Mouse (Mus musculus) embryonic facial prominence, embryonic 10.5 days (tissue): ENCODE data around the gene Gpr61. TPM values are rescaled to one million over a fixed set of nuclear protein-coding genes. Genes with fewer than 3 reads are reported as not detected.

Source experiments
- DNase-seq: peaks from one replicate; pipeline ENCODE4 v3.0.0-alpha.2; 2017; ENCODE audit warnings: low spot score
- H3K27ac ChIP-seq: fragments of 300-500 bp; sonication (generic); replicated peaks from 2 replicates; pipeline ENCODE4 v1.5.1; 2016; ENCODE audit warnings: mild to moderate bottlenecking
- H3K27me3 ChIP-seq: fragments of 300-500 bp; sonication (generic); replicated peaks from 2 replicates; pipeline ENCODE4 v1.6.1; 2016; ENCODE audit warnings: low read depth, mild to moderate bottlenecking; ENCODE audit not compliant: poor library complexity, severe bottlenecking
- H3K36me3 ChIP-seq: fragments of 300-500 bp; sonication (generic); replicated peaks from 2 replicates; pipeline ENCODE4 v1.6.1; 2016; ENCODE audit warnings: mild to moderate bottlenecking, moderate library complexity
- H3K4me1 ChIP-seq: fragments of 300-500 bp; sonication (generic); 2 replicates; pipeline ENCODE4 v1.6.1; 2016
- H3K4me3 ChIP-seq: fragments of 300-500 bp; sonication (generic); 2 replicates; pipeline ENCODE4 v1.5.1; 2016; ENCODE audit warnings: mild to moderate bottlenecking, moderate library complexity
- H3K9me3 ChIP-seq: fragments of 300-500 bp; sonication (generic); 2 replicates; pipeline ENCODE4 v1.6.1; 2016; ENCODE audit warnings: mild to moderate bottlenecking
- WGBS: fragments of 180-500 bp; shearing (Covaris S2); methylation state at CpG from one replicate; pipeline ENCODE4 v1.1.7; 2016; 5-methylcytosine and 5-hydroxymethylcytosine counted together
- polyA plus RNA-seq: library from polyadenylated mRNA; unstranded; fragments of >200 nt; fragmentation: Nextera tagmentation; extraction: Ambion mirVana; gene quantifications from 2 replicates; pipeline ENCODE4 v1.2.1, GENCODE M21; 2016

The Gpr61 gene
- 0.30 and 0.36 TPM in 2 replicates for polyA plus RNA-seq

GRCm38 (mm10) chr3:108154656-108155055 is at the start of gene Gpr61:
TSS of gene Gpr61 (minus strand) at chr3:108154882.
- 48% methylated on average over 4 of the region's 4 CpGs for WGBS
- no peaks in the 10 kb centered on the region for H3K9me3 ChIP-seq
- no peaks in the 10 kb centered on the region for H3K27me3 ChIP-seq
- DNase-seq = no peak
- peak within 1 kb of the TSS; percentile 40; the same call in 1 of the 2 replicates for H3K27ac ChIP-seq
- peaks cover 20% of the 10 kb centered on the region for H3K4me1 ChIP-seq
- H3K36me3 ChIP-seq = peaks cover 3% of the 10 kb centered on the region; the same call in 1 of the 2 replicates
- no peak within 1 kb of the TSS for H3K4me3 ChIP-seq

GRCm38 (mm10) chr3:108204470-108204869 is 49.8 kb upstream of the Gpr61 start:
- no peak overlapping the region for H3K27ac ChIP-seq
- H3K9me3 ChIP-seq = no peaks in the 10 kb centered on the region
- H3K36me3 ChIP-seq = peaks cover 70% of the 10 kb centered on the region
- WGBS = 82% methylated on average over 11 of the region's 11 CpGs
- H3K27me3 ChIP-seq = no peaks in the 10 kb centered on the region
- no peak overlapping the region for H3K4me3 ChIP-seq
- H3K4me1 ChIP-seq = peaks cover 60% of the 10 kb centered on the region
- no peak for DNase-seq

GRCm38 (mm10) chr3:108203621-108204325 is 49.1 kb upstream of the Gpr61 start:
- WGBS = 83% methylated on average over 11 of the region's 11 CpGs
- H3K27ac ChIP-seq = no peak overlapping the region; the same call in 1 of the 2 replicates
- no peak overlapping the region for H3K4me3 ChIP-seq
- H3K36me3 ChIP-seq = peaks cover 77% of the 10 kb centered on the region
- H3K4me1 ChIP-seq = peaks cover 53% of the 10 kb centered on the region
- H3K27me3 ChIP-seq = no peaks in the 10 kb centered on the region
- H3K9me3 ChIP-seq = no peaks in the 10 kb centered on the region
- DNase-seq = peak; percentile 84

GRCm38 (mm10) chr3:108203212-108203611 is 48.5 kb upstream of the Gpr61 start:
- Histone ChIP-seq H3K4me3 (no peak overlapping the region), H3K4me1 (peaks cover 47% of the 10 kb centered on the region), H3K27ac (no peak overlapping the region), H3K9me3 (no peaks in the 10 kb centered on the region), H3K36me3 (peaks cover 77% of the 10 kb centered on the region), H3K27me3 (no peaks in the 10 kb centered on the region)
- DNase-seq = no peak
- 93% methylated on average over 13 of the region's 13 CpGs for whole genome bisulfite sequencing

GRCm38 (mm10) chr3:108202506-108202905 is 47.8 kb upstream of the Gpr61 start:
- Histone ChIP-seq H3K36me3 (peaks cover 72% of the 10 kb centered on the region), H3K4me3 (no peak overlapping the region), H3K27ac (no peak overlapping the region), H3K9me3 (no peaks in the 10 kb centered on the region), H3K4me1 (peaks cover 46% of the 10 kb centered on the region), H3K27me3 (no peaks in the 10 kb centered on the region)
- DNase-seq = no peak

- Histone ChIP-seq H3K4me1 (peaks cover 65% of the 10 kb centered on the region), H3K9me3 (no peaks in the 10 kb centered on the region), H3K27ac (peak within 1 kb of the TSS; percentile 84), H3K27me3 (no peaks in the 10 kb centered on the region), H3K36me3 (peaks cover 53% of the 10 kb centered on the region), H3K4me3 (peak within 1 kb of the TSS; percentile 73)
- DNase-seq = peak; percentile 94
- 3% methylated on average over 44 of the region's 44 CpGs for WGBS
Observed at GRCm38 (mm10) chr3:108200329-108201323, 45.9 kb upstream of the Gpr61 start, which contains the start of gene Cyb561d1. TSS of gene Cyb561d1 (minus strand) at chr3:108201212.

- H3K9me3 ChIP-seq = no peaks in the 10 kb centered on the region
- no peak overlapping the region for H3K27ac ChIP-seq
- DNase-seq = no peak
Observed at GRCm38 (mm10) chr3:108199231-108199630, 44.5 kb upstream of the Gpr61 start.

GRCm38 (mm10) chr3:108197066-108197497 is 42.4 kb upstream of the Gpr61 start:
- Histone ChIP-seq H3K36me3 (peaks cover 18% of the 10 kb centered on the region), H3K27ac (peak overlapping the region; percentile 70), H3K4me1 (peaks cover 58% of the 10 kb centered on the region), H3K27me3 (no peaks in the 10 kb centered on the region), H3K9me3 (no peaks in the 10 kb centered on the region), H3K4me3 (peak overlapping the region; percentile 21; the same call in 1 of the 2 replicates)
- DNase-seq = peak; percentile 65
- 24% methylated on average over 14 of the region's 14 CpGs for WGBS

More at GRCm38 (mm10) chr3:108199231-108199630, 44.5 kb upstream of the Gpr61 start:
- H3K27me3 ChIP-seq = no peaks in the 10 kb centered on the region
- peaks cover 72% of the 10 kb centered on the region for H3K4me1 ChIP-seq
- 94% methylated on average over 6 of the region's 6 CpGs for WGBS
- no peak overlapping the region for H3K4me3 ChIP-seq
- peaks cover 39% of the 10 kb centered on the region for H3K36me3 ChIP-seq

GRCm38 (mm10) chr3:108195941-108196590 is 41.4 kb upstream of the Gpr61 start:
- 79% methylated on average over 7 of the region's 7 CpGs for WGBS
- H3K27ac ChIP-seq = peak overlapping the region; percentile 70; the same call in 1 of the 2 replicates
- H3K27me3 ChIP-seq = no peaks in the 10 kb centered on the region
- no peak overlapping the region for H3K4me3 ChIP-seq
- peaks cover 12% of the 10 kb centered on the region for H3K36me3 ChIP-seq
- H3K9me3 ChIP-seq = no peaks in the 10 kb centered on the region
- H3K4me1 ChIP-seq = peaks cover 49% of the 10 kb centered on the region
- no peak for DNase-seq

GRCm38 (mm10) chr3:108195287-108195686 is 40.6 kb upstream of the Gpr61 start:
- Histone ChIP-seq H3K9me3 (no peaks in the 10 kb centered on the region), H3K27ac (peak overlapping the region; percentile 19; the same call in 1 of the 2 replicates), H3K4me1 (peaks cover 43% of the 10 kb centered on the region), H3K36me3 (peaks cover 12% of the 10 kb centered on the region), H3K4me3 (no peak overlapping the region), H3K27me3 (no peaks in the 10 kb centered on the region)
- DNase-seq = no peak
- WGBS = 89% methylated on average over 4 of the region's 4 CpGs

- WGBS = 87% methylated on average over 4 of the region's 4 CpGs
- H3K27ac ChIP-seq = no peak overlapping the region
- no peaks in the 10 kb centered on the region for H3K9me3 ChIP-seq
- peaks cover 5% of the 10 kb centered on the region; the same call in 1 of the 2 replicates for H3K36me3 ChIP-seq
- peaks cover 46% of the 10 kb centered on the region for H3K4me1 ChIP-seq
- no peak overlapping the region for H3K4me3 ChIP-seq
- DNase-seq = no peak
- peaks cover 13% of the 10 kb centered on the region for H3K27me3 ChIP-seq
Observed at GRCm38 (mm10) chr3:108193686-108194085, 39.0 kb upstream of the Gpr61 start.

- DNase-seq = no peak
- Histone ChIP-seq H3K27me3 (peaks cover 45% of the 10 kb centered on the region), H3K27ac (no peak overlapping the region), H3K9me3 (no peaks in the 10 kb centered on the region), H3K4me1 (peaks cover 39% of the 10 kb centered on the region), H3K36me3 (0 out of 2 replicates have a peak, but pooled peaks cover 10% of the 10 kb centered on the region), H3K4me3 (no peak overlapping the region)
- 69% methylated on average over 5 of the region's 5 CpGs for WGBS
Observed at GRCm38 (mm10) chr3:108189897-108190296, 35.2 kb upstream of the Gpr61 start.
